Mouse (Mus musculus): ENCODE results near the gene Nabp2.

Gene Nabp2

GRCm38 (mm10) chr10:128388941-128389340 is 22.4 kb downstream of the Nabp2 start:
- in situ Hi-C loops (cut with MseI, MboI), result no loop called here

- in situ Hi-C loops (cut with MseI, MboI), result no loop called here
These were observed 25.4 kb downstream of the Nabp2 start for GRCm38 (mm10) chr10:128385902-128386301.

GRCm38 (mm10) chr10:128382482-128382881 is 28.8 kb downstream of the Nabp2 start:
- in situ Hi-C loops (cut with MseI, MboI), result no loop called here

DNA sequence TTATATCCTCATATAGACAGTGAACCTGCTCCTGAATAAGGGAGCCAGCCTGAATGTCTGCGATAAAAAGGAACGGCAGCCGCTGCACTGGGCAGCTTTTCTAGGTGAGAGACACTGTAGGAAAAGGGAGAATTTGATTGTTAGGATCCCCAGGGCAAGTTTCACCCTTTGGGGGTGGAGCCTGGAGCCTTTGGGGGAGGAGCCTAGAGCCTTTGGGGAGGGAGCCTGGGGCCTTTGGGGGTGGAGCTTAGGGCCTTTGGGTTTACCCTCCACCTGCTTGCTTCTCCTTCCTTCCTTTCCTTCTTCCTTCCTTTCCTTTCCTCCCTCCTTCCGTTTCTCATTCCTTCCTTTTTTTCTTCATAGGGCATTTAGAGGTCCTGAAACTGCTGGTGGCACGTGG is 30.7 kb downstream of the Nabp2 start:
- in situ Hi-C loops (cut with MseI, MboI), result no loop called here

DNA sequence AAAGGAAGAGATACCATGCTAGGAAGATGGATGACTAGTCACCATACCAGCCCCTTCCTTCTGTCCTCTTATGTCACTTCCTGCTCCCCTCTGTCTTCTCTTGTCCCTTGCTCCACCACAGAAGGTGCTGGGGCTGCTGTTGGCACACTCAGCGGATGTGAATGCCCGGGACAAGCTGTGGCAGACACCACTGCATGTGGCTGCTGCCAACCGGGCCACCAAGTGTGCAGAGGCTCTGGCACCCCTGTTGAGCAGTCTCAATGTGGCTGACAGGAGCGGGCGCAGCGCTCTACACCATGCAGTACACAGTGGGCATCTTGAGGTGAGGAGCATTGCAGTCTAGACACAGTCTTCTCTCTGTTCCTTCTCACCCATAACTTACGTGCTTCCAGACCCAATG is 32.0 kb downstream of the Nabp2 start:
- in situ Hi-C loops (cut with MseI, MboI), result loop anchor here in 1 of 2 experiments (10.0 kb wide), 1 partner anchor 76 kb away; the partner anchor contains the start of gene Smarcc2

DNA sequence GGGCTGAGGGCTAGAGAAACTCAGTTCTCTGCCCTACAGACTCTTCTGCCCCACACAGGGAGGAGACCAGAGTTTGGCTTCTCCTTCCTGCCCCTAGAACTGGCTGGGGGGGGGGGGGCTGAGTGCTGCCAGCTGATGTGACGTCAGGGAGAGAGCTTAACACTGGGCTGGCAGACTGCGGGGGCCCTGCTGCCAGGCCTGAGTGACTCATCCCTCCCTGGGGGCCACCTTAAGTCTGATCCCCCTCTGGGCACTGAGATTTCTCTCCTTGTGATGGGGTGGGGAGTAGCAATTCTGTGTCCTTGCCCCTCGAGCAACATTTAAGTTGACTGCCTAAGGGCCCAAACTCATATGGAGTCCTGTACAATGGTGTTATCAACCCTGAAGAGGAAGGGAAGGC is 32.8 kb downstream of the Nabp2 start:
- in situ Hi-C loops (cut with MseI, MboI), result loop anchor here in 1 of 2 experiments (10.0 kb wide), 1 partner anchor 76 kb away; the partner anchor contains the start of gene Smarcc2

- in situ Hi-C loops (cut with MseI, MboI), result loop anchor here in 1 of 2 experiments (10.0 kb wide), 1 partner anchor 77 kb away; the partner anchor contains the start of gene Smarcc2
These were observed 33.3 kb downstream of the Nabp2 start for GRCm38 (mm10) chr10:128377940-128378448.

- in situ Hi-C loops (cut with MseI, MboI), result loop anchor here in 1 of 2 experiments (10.0 kb wide), 1 partner anchor 77 kb away; the partner anchor contains the start of gene Smarcc2
These were observed 33.9 kb downstream of the Nabp2 start for GRCm38 (mm10) chr10:128377222-128377939.

- in situ Hi-C loops (cut with MseI, MboI), result loop anchor here in 1 of 2 experiments (10.0 kb wide), 1 partner anchor 78 kb away; the partner anchor contains the start of gene Smarcc2
These were observed 34.7 kb downstream of the Nabp2 start, which contains the start of gene Ankrd52 for GRCm38 (mm10) chr10:128376455-128377211. Gene Ankrd52, plus strand, starts transcription at chr10:128377115.

DNA sequence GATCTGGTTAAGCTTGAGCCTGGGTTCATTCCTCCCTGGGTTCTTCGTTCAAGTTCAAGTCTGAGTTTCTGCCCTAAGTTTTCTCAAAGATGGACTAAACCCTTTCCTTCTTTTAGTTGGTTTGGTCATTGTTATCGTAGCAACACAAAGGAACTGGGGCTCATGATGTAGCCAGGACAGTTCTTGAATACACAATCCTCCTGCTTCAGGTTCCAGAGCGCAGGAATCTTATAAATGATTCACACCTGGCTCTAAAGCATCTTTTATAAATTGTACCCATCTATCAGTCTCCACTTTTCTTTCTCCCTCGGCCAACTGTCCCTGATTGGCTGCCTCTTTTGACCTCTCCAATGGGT is 35.2 kb downstream of the Nabp2 start:
- in situ Hi-C loops (cut with MseI, MboI), result loop anchor here in 1 of 2 experiments (10.0 kb wide), 1 partner anchor 79 kb away; the partner anchor contains the start of gene Smarcc2

DNA sequence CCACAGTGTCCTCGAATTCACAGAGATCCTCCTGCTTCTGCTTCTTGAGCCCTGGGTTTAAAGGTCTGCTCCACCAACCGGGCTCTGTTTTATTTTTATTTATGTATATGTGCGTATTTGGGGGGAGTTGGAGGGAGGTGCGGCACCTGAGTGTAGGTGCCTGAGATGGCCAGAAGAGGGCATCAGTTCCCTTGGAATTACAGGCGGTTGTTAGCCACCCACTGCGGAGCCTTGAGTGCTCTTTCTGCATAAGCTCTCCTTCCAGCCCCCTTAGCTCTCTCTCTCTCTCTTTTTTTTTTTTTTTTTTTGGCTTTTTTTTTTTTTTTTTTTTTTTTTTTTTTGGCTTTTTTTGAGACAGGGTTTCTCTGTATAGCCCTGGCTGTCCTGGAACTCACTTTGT is 36.9 kb downstream of the Nabp2 start:
- in situ Hi-C loops (cut with MseI, MboI), result loop anchor here in 1 of 2 experiments (10.0 kb wide), 1 partner anchor 80 kb away; the partner anchor contains the start of gene Smarcc2

DNA sequence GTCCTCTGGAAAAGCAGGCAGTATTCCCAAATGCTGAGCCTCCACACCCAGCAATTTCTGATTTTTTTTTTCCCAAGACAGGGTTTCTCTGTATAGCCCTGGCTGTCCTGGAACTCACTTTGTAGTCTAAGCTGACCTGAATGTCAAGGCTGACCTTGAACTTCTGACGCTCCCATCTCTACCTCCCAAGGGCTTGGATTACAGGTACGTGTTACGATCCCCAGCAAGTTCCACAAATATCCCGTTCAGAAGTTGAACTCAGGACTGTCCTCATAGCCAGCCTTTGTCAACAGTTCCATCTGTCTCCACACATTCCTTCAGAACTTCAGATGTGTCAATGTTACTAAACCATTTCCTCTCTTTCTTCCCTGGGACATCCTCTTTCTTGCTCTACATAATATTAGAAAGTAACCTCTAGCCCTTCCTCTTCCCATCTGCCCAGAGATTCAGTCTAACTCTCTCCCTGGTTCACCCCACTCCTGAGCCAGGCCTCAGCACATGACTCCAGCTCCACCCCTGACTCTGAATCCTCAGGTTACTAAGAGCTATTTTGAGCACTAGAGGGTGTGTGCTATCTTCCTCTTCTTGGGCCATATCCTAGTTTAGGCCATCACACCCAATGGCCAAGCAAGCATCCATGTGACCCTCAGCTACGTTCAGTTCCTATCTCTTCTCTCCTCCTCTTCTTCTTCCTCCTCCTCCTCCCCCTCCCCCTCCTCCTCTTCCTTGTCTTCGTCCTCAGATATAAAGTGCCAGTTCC is 38.1 kb downstream of the Nabp2 start:
- in situ Hi-C loops (cut with MseI, MboI), result loop anchor here in 1 of 2 experiments (10.0 kb wide), 1 partner anchor 82 kb away; the partner anchor contains the start of gene Smarcc2

DNA sequence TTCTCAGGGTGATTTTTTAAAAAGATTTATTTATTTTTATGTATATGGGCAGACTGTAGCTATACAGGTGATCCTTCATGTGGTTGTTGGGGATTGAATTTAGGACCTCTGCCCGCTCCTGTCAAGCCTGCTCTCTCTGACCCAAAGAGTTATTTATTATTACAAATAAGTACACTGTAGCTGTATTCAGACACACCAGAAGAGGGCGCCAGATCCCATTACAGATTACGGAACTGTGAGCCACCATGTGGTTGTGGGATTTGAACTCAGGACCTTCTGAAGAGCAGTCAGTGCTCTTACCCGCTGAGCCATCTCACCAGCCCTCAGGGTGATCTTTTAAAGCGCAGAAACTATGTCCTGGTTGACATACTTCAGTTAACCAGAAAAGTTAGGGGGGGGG is 39.1 kb downstream of the Nabp2 start:
- in situ Hi-C loops (cut with MseI, MboI), result loop anchor here in 1 of 2 experiments (10.0 kb wide), 1 partner anchor 83 kb away; the partner anchor contains the start of gene Smarcc2

DNA sequence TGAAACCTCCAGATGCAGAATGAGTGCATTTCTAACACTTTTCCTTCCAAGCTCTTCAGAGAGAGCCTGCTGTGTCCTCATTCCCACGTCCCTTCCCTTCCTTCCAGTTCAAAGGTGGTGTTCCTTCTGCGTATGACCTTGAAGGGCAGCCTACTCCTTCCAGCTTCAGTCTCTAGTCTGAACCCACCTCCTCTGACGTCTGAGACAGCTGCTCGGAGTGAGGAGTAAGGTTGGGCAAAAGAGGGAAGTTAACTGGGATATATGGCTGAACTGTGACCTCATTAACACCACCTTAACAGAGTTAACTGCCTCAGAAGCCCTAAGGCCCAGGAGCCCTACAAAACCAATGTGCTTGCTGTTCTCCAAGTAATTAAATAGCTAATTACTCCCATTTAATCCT is 40.7 kb downstream of the Nabp2 start:
- in situ Hi-C loops (cut with MseI, MboI), result loop anchor here in 1 of 2 experiments (10.0 kb wide), 1 partner anchor 84 kb away; the partner anchor contains the start of gene Smarcc2

- in situ Hi-C loops (cut with MseI, MboI), result loop anchor here in 1 of 2 experiments (10.0 kb wide), 1 partner anchor 85 kb away; the partner anchor contains the start of gene Smarcc2
These were observed 41.3 kb downstream of the Nabp2 start for GRCm38 (mm10) chr10:128370021-128370420.

- in situ Hi-C loops (cut with MseI, MboI), result no loop called here
These were observed 41.7 kb downstream of the Nabp2 start for GRCm38 (mm10) chr10:128369599-128369998.

DNA sequence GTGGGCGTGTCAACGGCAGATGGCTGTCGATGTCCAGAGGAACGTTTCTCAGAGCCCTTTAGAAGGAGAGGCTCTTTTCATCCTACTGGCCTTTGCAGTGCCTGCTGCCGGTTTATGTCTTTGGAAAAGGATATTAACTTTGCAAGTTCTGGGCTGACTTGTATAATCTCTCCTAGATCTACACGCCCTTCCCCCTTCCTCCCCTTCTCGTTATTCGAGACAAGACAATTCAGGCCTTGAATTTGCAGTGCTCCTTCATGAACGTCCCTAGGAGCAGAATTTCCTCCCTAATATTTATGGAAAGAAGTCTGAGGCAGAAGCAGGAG is 42.1 kb downstream of the Nabp2 start:
- in situ Hi-C loops (cut with MseI, MboI), result no loop called here

DNA sequence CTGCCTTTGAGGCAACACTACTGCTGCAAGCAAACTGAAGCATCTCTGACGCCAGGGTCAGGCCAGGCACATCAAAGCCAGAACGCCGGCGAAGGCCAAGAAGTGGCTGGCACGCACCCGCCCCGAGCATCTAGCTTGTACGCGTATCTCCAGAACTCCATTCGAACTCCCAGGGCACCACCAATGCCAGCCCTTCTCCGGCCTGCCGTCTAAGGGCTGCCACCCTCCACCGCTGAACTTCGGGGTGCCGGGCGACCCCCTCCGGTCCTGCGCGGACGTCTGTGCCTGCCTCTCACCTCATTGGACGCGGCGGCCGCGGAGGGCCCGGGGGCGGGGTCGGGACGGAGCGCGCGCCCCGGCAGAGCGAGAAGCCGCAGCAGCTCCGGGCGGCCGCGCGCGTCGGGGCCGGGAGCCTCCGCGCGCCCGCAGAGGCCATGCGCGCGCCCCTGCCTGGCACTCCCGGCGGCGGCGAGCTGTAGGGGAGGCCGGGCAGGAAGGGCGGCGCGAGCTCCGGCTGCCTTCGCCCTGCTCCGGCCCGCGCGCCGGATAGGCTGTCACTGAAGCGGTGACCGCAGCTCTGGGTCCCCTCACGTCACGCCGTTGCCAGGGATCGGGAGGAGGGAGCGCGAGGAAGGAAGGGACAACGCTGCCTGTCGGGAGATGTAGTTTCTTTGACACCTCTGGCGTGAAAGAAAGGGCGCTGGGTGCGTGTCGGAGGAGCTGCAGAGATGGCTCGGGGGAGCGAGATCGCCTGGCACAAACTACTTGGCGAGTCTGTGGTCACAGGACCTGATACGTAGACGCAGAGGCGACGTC is 42.7 kb downstream of the Nabp2 start, which contains the start of gene Coq10a:
Gene Coq10a (minus strand): TSS at position 596 of the 816 bp plus-strand sequence.
- in situ Hi-C loops (cut with MseI, MboI), result no loop called here

- in situ Hi-C loops (cut with MseI, MboI), result no loop called here
These were observed 43.3 kb downstream of the Nabp2 start for GRCm38 (mm10) chr10:128367899-128368401.

DNA sequence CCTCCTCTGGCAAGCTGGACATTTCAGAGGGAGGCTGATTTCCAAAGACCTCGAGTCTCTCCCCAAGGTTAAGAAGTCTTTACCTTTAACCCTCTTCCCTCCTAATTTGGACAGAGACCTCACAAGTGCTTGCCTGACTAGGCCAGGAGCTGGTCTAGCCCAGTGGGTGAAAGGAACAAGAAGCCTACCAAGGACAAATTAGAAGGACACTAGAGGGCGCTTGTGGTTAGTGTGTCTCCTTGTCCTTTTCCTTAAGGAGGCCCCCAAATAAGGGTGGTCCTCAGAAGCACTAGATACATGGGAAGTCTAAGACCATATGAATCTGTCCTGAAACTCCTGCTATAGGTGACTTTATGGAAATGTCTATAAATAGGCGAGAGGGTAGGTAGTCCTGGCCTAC is 48.7 kb downstream of the Nabp2 start:
- in situ Hi-C loops (cut with MseI, MboI), result no loop called here
